Mouse (Mus musculus) midbrain, embryonic 13.5 days (tissue): ENCODE data around the gene Fbrsl1. TPM values are rescaled to one million over a fixed set of nuclear protein-coding genes. Genes with fewer than 3 reads are reported as not detected.
A peak's percentile ranks its signal among the peaks of the same experiment; 100 is the strongest.

ENCODE experiments used
- ATAC-seq: fragments of 200-750 bp; cut with Nextera tagmentation; 2 replicates; pipeline ENCODE4 v1.8.0; 2017; ENCODE audit warnings: mild to moderate bottlenecking, moderate TSS enrichment, moderate library complexity
- H3K27ac ChIP-seq: fragments of 300-500 bp; sonication (generic); 2 replicates; pipeline ENCODE4 v1.5.1; 2015; ENCODE audit warnings: inconsistent platforms, mild to moderate bottlenecking, moderate library complexity
- H3K27me3 ChIP-seq: fragments of 300-500 bp; sonication (generic); 2 replicates; pipeline ENCODE4 v1.6.1; 2015; ENCODE audit warnings: mild to moderate bottlenecking, inconsistent platforms
- H3K36me3 ChIP-seq: fragments of 300-500 bp; sonication (generic); 2 replicates; pipeline ENCODE4 v1.6.1; 2015; ENCODE audit warnings: mild to moderate bottlenecking, inconsistent platforms
- H3K4me1 ChIP-seq: fragments of 300-500 bp; sonication (generic); replicated peaks from 2 replicates; pipeline ENCODE4 v1.6.1; 2015; ENCODE audit warnings: inconsistent platforms
- H3K4me2 ChIP-seq: fragments of 300-500 bp; sonication (generic); replicated peaks from 2 replicates; pipeline ENCODE4 v1.6.1; 2015; ENCODE audit warnings: moderate library complexity, mild to moderate bottlenecking, inconsistent platforms
- H3K4me3 ChIP-seq: fragments of 300-500 bp; sonication (generic); replicated peaks from 2 replicates; pipeline ENCODE4 v1.5.1; 2015; ENCODE audit warnings: mild to moderate bottlenecking, inconsistent platforms
- H3K9ac ChIP-seq: fragments of 300-500 bp; sonication (generic); replicated peaks from 2 replicates; pipeline ENCODE4 v1.6.1; 2015; ENCODE audit warnings: mild to moderate bottlenecking, inconsistent platforms
- H3K9me3 ChIP-seq: fragments of 300-500 bp; sonication (generic); 2 replicates; pipeline ENCODE4 v1.6.1; 2016; ENCODE audit warnings: mild to moderate bottlenecking, inconsistent platforms
- WGBS: fragments of 180-500 bp; shearing (Covaris S2); methylation state at CpG from one replicate; pipeline ENCODE4 v1.1.7; 2015; 5-methylcytosine and 5-hydroxymethylcytosine counted together
- polyA plus RNA-seq: library from polyadenylated mRNA; unstranded; fragments of >200 nt; fragmentation: Nextera tagmentation; extraction: Ambion mirVana; gene quantifications from 2 replicates; pipeline ENCODE4 v1.2.1, GENCODE M21; 2015

Fbrsl1 gene
- 16.1 and 20.6 TPM in 2 replicates for polyA plus RNA-seq

GRCm38 (mm10) chr5:110448436-110449134, at the start of gene Fbrsl1:
Gene Fbrsl1 (minus strand): TSS chr5:110448503.
- peak within 1 kb of the TSS; percentile 95 for H3K4me3 ChIP-seq

GRCm38 (mm10) chr5:110498071-110498470, 49.8 kb upstream of the Fbrsl1 start:
- ATAC-seq, result no peak
- H3K27me3 ChIP-seq, result no peaks in the 10 kb centered on the region; the same call in none of the 2 replicates
- WGBS, result 69% methylated on average over 10 of the region's 10 CpGs

More at GRCm38 (mm10) chr5:110448436-110449134, at the start of gene Fbrsl1:
- Histone ChIP-seq H3K4me1 (peaks cover 27% of the 10 kb centered on the region), H3K4me2 (peak within 1 kb of the TSS; percentile 90), H3K36me3 (no peaks in the 10 kb centered on the region), H3K27ac (peak within 1 kb of the TSS; percentile 68), H3K9ac (peak within 1 kb of the TSS; percentile 97), H3K27me3 (peaks cover 7% of the 10 kb centered on the region; the same call in 1 of the 2 replicates), H3K9me3 (no peaks in the 10 kb centered on the region)
- under 1% methylated on average over 45 of the region's 46 CpGs for WGBS
- peak; percentile 93 for ATAC-seq

GRCm38 (mm10) chr5:110497556-110497955, 49.3 kb upstream of the Fbrsl1 start:
- no peak for ATAC-seq
- Histone ChIP-seq H3K27ac (no peak overlapping the region), H3K36me3 (no peaks in the 10 kb centered on the region), H3K9ac (no peak overlapping the region), H3K9me3 (no peaks in the 10 kb centered on the region; the same call in 1 of the 2 replicates), H3K4me1 (peaks cover 24% of the 10 kb centered on the region), H3K4me2 (no peak overlapping the region), H3K27me3 (no peaks in the 10 kb centered on the region; the same call in none of the 2 replicates), H3K4me3 (no peak overlapping the region)
- 70% methylated on average over 5 of the region's 5 CpGs for WGBS

More at GRCm38 (mm10) chr5:110498071-110498470, 49.8 kb upstream of the Fbrsl1 start:
- H3K4me1 ChIP-seq, result peaks cover 24% of the 10 kb centered on the region
- H3K4me3 ChIP-seq, result no peak overlapping the region
- no peaks in the 10 kb centered on the region; the same call in 1 of the 2 replicates for H3K9me3 ChIP-seq
- no peak overlapping the region for H3K4me2 ChIP-seq
- H3K9ac ChIP-seq, result no peak overlapping the region
- H3K36me3 ChIP-seq, result no peaks in the 10 kb centered on the region
- no peak overlapping the region for H3K27ac ChIP-seq

- 90% methylated on average over 6 of the region's 6 CpGs for WGBS
- Histone ChIP-seq H3K27ac (no peak overlapping the region), H3K27me3 (peaks cover 8% of the 10 kb centered on the region)
Measured at GRCm38 (mm10) chr5:110495051-110495450, 46.7 kb upstream of the Fbrsl1 start.

DNA sequence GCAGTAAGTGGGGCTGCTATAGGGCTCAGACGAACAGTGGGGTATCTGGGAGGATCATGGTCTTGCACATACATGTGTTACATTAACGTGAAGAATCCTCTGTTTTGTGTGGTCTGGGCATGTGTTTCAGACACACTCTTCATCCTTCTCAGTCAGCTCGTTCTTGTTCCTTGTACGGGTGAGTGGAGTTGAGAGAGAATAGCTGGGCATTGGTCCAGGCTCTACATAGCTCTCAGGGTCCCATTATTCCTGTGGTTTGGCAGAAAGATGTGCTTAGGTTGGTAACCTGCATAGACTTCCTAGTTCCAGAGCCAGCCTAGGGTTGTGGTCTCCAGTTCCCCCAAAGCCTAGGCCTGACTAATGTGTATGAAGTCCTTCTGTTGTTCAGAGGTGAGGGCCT, 46.1 kb upstream of the Fbrsl1 start:
- H3K4me2 ChIP-seq, result peak overlapping the region; percentile 23
- peak overlapping the region; percentile 63 for H3K27ac ChIP-seq
- H3K9me3 ChIP-seq, result no peaks in the 10 kb centered on the region
- ATAC-seq, result peak; percentile 5; the same call in 1 of the 2 replicates
- peak overlapping the region; percentile 48 for H3K9ac ChIP-seq
- 57% methylated on average over 4 of the region's 4 CpGs for WGBS
- peaks cover 10% of the 10 kb centered on the region for H3K4me1 ChIP-seq
- no peaks in the 10 kb centered on the region for H3K36me3 ChIP-seq
- H3K4me3 ChIP-seq, result no peak overlapping the region
- H3K27me3 ChIP-seq, result peaks cover 8% of the 10 kb centered on the region

More at GRCm38 (mm10) chr5:110495051-110495450, 46.7 kb upstream of the Fbrsl1 start:
- Histone ChIP-seq H3K9me3 (no peaks in the 10 kb centered on the region), H3K4me2 (no peak overlapping the region), H3K4me3 (no peak overlapping the region), H3K4me1 (peaks cover 11% of the 10 kb centered on the region), H3K36me3 (no peaks in the 10 kb centered on the region), H3K9ac (no peak overlapping the region)
- no peak for ATAC-seq

- no peaks in the 10 kb centered on the region for H3K9me3 ChIP-seq
- peak overlapping the region; percentile 63 for H3K27ac ChIP-seq
- H3K4me3 ChIP-seq, result 0 out of 2 replicates have a peak overlapping the region, but pooled peaks have one; percentile 6
- H3K4me2 ChIP-seq, result peak overlapping the region; percentile 23
- H3K4me1 ChIP-seq, result peaks cover 10% of the 10 kb centered on the region
- 7% methylated on average over 4 of the region's 4 CpGs for WGBS
- no peaks in the 10 kb centered on the region for H3K36me3 ChIP-seq
- peak; percentile 89 for ATAC-seq
- H3K27me3 ChIP-seq, result peaks cover 8% of the 10 kb centered on the region
- peak overlapping the region; percentile 48 for H3K9ac ChIP-seq
Measured at GRCm38 (mm10) chr5:110493785-110494184, 45.5 kb upstream of the Fbrsl1 start.

DNA sequence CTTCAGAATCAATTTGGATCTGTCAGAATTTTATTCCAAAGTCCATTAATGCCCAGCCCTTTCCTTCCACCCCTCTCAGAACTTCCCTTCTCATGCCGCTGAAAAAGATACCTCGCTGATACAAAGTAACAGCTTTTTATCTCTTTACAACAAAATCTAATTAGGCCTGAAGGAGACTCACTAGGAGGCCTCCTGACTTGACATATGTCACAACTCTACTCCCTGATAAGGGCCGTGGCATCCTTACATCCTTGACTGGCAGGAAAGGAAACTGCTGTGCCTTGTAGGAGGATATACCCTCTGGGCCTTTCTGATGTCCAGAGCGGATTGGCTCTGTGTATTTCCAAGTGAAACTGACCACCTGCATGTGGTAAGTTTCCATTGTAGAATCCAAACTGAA, 41.3 kb upstream of the Fbrsl1 start:
- ATAC-seq, result no peak
- no peaks in the 10 kb centered on the region for H3K36me3 ChIP-seq
- H3K9me3 ChIP-seq, result no peaks in the 10 kb centered on the region
- no peak overlapping the region for H3K4me2 ChIP-seq
- H3K4me1 ChIP-seq, result peaks cover 35% of the 10 kb centered on the region
- peaks cover 21% of the 10 kb centered on the region for H3K27me3 ChIP-seq
- no peak overlapping the region for H3K4me3 ChIP-seq
- H3K27ac ChIP-seq, result no peak overlapping the region
- 55% methylated on average over 4 of the region's 4 CpGs for WGBS
- no peak overlapping the region for H3K9ac ChIP-seq

- no peaks in the 10 kb centered on the region for H3K9me3 ChIP-seq
- H3K4me1 ChIP-seq, result peaks cover 27% of the 10 kb centered on the region
- no peak overlapping the region for H3K4me3 ChIP-seq
- H3K27ac ChIP-seq, result no peak overlapping the region
- H3K27me3 ChIP-seq, result peaks cover 28% of the 10 kb centered on the region
- no peak for ATAC-seq
- H3K9ac ChIP-seq, result no peak overlapping the region
- no peaks in the 10 kb centered on the region for H3K36me3 ChIP-seq
- no peak overlapping the region for H3K4me2 ChIP-seq
- 75% methylated on average over 1 of the region's 1 CpGs for WGBS
Measured at GRCm38 (mm10) chr5:110487943-110488342, 39.6 kb upstream of the Fbrsl1 start.

GRCm38 (mm10) chr5:110486674-110487334, 38.5 kb upstream of the Fbrsl1 start:
- Histone ChIP-seq H3K4me2 (peak overlapping the region; percentile 14), H3K36me3 (no peaks in the 10 kb centered on the region), H3K4me3 (no peak overlapping the region), H3K27me3 (peaks cover 36% of the 10 kb centered on the region), H3K27ac (peak overlapping the region; percentile 83), H3K9me3 (0 out of 2 replicates have a peak, but pooled peaks cover 2% of the 10 kb centered on the region), H3K4me1 (peaks cover 27% of the 10 kb centered on the region), H3K9ac (no peak overlapping the region)
- WGBS, result 4% methylated on average over 5 of the region's 5 CpGs
- peak; percentile 94 for ATAC-seq

DNA sequence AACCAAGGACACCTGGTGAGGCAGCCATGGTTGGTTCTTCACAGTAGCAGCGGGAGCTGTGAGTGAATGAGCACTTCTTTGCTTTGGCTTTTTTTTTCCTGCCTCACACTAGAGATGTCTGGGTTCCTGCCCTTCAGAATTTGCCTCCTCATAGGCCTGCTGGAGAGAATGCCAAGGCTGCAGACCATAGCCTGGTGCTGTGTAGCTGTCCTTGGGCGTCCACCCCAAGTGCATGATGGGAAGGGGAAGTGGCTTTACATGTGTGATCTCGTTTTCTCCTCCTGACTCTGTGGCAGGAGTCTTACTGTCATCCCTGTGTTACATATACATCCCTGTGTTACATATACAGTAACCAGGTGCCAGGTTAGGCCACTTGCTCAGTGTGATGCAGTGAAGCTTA, 36.4 kb upstream of the Fbrsl1 start:
- Histone ChIP-seq H3K9me3 (peaks cover 6% of the 10 kb centered on the region; the same call in 1 of the 2 replicates), H3K27me3 (peaks cover 46% of the 10 kb centered on the region), H3K36me3 (no peaks in the 10 kb centered on the region), H3K4me2 (no peak overlapping the region), H3K4me1 (peaks cover 27% of the 10 kb centered on the region), H3K27ac (no peak overlapping the region), H3K9ac (no peak overlapping the region), H3K4me3 (no peak overlapping the region)
- ATAC-seq, result no peak
- WGBS, result 90% methylated on average over 3 of the region's 3 CpGs

DNA sequence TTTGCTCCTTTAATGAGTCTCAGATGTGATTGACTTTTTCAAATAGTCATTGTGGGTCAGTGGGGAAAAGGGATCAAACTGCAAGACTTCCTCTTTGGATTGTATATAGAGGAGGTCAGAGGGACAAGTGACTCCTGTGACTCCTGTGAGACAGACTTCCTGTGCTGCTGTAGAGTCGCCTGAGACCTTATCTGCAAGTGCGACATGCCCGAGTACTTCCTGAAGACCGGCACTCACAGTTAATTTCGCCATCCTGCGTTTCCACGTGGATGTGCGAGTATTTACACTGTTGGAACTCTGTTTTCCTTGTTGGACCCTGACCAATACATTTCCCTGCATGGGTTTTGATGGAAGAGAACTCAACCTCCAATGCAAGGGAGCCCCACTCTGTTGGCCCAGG, 30.9 kb upstream of the Fbrsl1 start:
- Histone ChIP-seq H3K9me3 (peaks cover 6% of the 10 kb centered on the region; the same call in 1 of the 2 replicates), H3K36me3 (no peaks in the 10 kb centered on the region), H3K27ac (no peak overlapping the region), H3K27me3 (peaks cover 38% of the 10 kb centered on the region), H3K4me3 (no peak overlapping the region), H3K9ac (no peak overlapping the region), H3K4me1 (no peaks in the 10 kb centered on the region), H3K4me2 (no peak overlapping the region)
- 90% methylated on average over 8 of the region's 8 CpGs for WGBS
- no peak for ATAC-seq

- H3K27ac ChIP-seq, result no peak overlapping the region
- H3K36me3 ChIP-seq, result no peaks in the 10 kb centered on the region
- peaks cover 16% of the 10 kb centered on the region for H3K27me3 ChIP-seq
- no peaks in the 10 kb centered on the region for H3K9me3 ChIP-seq
- 67% methylated on average over 11 of the region's 11 CpGs for WGBS
- no peak overlapping the region for H3K4me2 ChIP-seq
- no peak for ATAC-seq
- no peak overlapping the region for H3K9ac ChIP-seq
- H3K4me3 ChIP-seq, result no peak overlapping the region
- peaks cover 13% of the 10 kb centered on the region for H3K4me1 ChIP-seq
Measured at GRCm38 (mm10) chr5:110474156-110474555, 25.9 kb upstream of the Fbrsl1 start.
